Mouse (Mus musculus) adrenal gland, postnatal 4 days (tissue): ENCODE results near the gene Bcas1. TPM values are rescaled to one million over a fixed set of nuclear protein-coding genes. Genes with fewer than 3 reads are reported as not detected.

Experiments used
- DNase-seq, 2 experiments: peaks; one replicate each; pipeline ENCODE4 v3.0.0; 2021 to 2022; ENCODE audit warnings: low spot score in 2 of 2, mixed read lengths in 2 of 2
- total RNA-seq, 2 experiments: library from RNA; stranded (reverse); gene quantifications; 2 replicates each; pipeline ENCODE4 v1.2.3; 2021

The Bcas1 gene
- total RNA-seq, 2 experiments from 2014 or later = 0.48 to 1.2 TPM

DNA sequence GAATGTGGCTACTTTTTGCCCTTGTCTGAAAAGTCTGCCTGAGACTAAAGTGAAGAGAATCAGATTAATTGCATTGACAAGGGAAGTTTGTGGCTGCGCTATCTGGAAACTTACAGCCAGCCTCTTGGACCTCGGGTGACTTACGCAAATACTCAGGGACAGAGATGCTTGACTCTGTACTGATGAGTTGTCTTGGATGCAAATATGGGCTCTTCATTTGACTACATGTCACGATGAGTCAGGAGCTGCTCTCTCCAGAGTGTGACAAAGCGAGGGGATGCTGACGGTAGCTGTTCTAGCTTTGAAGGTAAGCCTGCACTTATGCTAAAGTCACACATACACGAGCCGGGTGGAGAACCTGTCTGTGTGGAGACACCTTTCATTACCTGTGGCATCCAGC, 111.3 kb downstream of the Bcas1 start:
- DNase-seq = no peak

DNA sequence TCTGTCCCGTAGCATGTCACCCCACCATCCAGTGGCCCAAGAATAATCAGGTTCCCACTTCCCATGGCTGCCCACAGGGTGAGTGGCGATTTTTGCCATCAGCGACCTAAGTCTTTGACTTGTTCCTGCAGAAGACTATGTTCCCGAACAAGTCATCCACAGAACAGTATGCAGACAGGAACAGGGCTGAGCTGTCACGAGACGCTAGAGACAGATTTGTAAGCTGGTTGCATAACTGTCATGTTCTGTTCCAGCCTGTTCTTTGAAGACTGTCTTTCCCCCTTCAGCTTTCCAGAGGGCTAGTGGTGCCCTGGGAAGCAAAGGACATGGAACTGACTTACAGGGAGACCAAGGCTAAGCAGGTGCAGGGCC, 116.7 kb downstream of the Bcas1 start:
- no peak for DNase-seq

DNA sequence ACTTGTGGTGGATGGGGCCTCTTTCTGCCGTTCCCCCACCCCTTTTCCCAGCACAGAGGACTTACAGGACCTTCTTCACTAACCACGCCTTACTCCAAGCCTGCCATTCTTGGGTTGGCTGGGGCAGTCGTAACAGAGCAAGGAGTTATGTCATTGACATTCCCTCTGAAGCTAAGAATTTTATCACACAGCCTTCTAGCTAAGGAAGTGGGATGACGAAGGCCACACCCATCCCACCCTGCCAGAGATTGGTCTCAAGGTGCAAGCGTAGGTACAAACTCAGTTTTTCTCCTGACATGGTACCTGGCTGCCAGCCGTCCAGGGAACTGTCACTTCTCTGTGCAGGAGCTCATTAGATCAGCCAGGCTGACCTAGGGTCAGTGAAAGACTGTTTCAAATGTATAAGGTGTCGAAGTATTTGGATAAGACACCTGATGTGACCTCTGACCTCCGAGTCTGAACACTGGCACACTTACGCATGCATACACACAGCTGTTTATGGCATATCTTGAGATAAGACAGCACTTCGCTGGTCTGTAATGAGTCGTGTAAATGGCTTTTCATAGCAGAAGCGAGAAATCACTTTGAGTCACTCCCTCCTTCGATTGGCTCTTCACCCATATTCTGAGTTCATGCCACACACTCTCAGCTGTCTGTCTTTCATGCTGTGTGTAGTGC, 117.2 kb downstream of the Bcas1 start:
- DNase-seq = no peak

DNA sequence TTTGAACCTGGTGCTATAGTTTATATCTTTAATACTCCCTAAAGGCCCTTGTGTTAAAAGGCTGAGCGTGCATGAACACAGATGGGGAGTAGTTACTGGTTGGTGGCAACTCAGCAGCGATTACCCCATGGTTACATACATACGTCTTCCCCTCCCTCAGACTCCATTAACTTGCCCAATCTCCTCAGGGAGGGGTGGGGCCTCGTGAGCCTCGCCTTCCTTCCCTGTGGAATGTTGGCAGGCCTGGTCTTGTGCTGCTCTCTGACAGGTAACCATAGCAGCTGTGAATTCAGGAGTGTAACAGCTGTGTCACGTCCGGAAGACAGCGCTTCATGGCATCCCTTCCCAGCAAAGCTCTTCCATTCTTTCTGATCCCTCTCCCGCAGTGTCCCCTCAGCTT, 118.7 kb downstream of the Bcas1 start:
- no peak for DNase-seq

DNA sequence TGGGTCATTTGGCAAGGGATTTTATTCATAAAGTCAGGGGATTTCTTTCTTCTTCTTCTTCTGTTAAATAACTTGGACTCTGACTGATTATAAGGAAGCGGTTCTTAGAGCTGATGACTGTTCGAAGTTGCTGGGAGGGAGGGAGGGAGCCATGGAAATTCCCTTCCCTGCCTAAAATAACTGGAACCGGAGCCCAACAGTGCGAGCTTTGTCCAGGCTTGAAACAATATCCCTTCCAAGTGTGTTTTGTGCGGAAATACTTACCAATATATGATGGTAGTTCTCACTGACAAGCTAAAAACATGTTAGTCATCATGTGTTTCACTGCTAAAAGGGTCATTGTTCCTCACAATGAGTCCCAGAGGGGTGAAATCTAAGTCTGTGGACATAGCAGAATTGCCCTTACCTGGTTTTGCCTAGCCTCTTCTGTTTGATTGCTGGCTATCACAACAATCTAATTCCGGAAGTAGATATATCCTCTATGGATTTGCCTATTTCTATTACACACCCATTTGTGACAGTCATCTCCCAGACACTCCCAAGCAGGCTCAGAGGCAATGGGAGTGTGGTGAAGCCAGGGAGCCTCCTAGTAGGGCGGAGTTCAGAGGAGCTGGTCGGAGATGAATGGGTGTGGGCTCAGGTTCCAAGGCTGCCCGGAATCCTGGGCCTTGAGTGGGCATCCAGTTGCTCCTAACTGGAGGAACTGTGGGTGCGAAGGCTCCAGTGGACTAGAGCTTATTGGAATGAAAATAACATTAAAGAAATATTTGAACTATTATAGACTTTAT, 119.4 kb downstream of the Bcas1 start:
- DNase-seq = no peak

DNA sequence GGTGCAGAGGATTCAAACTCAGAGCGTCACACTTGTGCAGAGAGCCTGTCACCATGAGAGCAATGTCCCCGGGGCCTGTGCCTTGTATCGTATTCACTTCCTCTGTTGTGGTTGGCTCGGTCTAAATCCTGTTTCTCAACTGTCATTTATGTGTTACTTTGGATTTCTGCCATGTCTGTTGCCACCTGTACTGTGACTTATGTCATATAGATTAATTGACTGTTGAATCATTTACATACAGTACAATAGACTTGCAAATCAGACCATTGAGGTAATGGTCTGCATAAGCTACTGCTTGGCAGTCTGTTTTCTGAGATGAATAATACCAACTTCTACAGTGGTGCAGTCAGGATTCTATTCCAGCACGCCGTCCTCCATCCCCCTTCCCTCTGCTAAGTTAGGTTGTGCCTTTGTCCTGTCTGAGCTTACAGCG, 120.0 kb downstream of the Bcas1 start:
- no peak for DNase-seq

DNA sequence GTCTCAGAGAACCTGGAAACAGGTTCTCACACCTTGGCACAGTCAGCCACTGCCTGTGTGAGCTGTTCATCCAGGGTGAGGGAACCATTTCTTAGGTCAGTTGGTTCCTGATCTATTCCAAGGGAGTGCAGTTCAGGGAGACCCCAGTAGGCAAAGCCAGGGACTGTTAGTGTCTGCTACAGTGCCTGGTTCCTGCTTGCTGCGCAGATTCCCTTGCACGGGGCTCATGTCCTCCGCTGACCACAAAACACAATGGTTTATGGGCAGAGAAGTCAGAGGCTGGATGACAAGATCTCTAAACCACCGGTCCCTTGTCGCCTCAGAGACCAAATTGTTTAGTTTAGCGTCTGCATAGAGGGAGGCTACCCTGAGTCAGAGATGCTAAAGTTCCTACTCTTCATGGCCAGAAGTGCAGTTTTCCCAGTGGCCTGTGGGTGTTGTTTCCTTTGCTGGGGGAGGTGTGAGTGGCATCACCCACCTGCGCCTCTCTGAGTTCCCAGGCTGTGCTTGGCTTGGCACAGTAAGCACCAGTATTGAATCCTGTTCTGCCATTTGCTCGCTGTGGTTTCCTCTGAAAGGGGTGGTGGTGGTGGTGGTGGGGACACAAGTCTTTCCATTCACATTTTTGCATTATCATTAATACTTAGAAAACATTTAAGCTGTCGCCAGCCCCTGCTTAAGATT, 120.9 kb downstream of the Bcas1 start:
- DNase-seq = no peak

DNA sequence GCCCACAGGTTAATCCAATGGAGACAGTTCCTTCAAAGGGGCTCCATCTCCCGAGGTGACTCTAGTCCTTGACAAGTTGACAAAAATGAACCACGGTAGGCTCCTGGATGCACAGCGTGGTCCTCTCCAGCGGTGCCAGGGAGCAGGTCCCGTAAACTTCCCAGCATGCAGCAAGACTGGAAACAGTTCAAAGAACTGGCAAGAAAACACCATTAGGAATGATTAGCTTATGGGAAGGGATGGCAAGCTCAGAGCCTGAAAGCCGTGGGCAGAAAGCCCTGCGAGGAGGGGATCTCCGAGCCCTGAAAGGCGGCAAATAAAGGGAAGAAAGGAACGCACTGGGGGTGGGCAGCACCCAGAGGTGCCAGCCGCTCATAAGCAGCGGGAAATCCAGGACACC, 122.9 kb downstream of the Bcas1 start:
- DNase-seq = no peak

DNA sequence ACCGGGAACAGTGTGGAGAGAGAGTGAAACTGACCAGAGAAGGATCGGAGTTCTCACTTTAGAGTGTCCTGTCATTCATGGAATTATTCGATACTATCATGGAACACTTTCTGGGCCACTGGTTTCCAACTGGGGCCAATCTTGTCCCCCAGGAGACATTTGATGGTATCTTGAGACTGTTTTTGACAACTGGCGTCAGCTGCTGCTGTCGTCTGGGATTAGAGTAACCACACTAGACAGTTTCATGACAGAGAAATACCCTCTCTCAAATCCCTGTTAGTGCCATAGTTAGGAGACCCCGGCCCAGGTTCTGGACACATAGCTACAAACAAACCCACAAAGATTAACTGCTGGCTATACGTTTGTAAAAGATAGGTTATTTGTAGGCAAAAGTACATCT, 124.0 kb downstream of the Bcas1 start:
- DNase-seq = no peak

DNA sequence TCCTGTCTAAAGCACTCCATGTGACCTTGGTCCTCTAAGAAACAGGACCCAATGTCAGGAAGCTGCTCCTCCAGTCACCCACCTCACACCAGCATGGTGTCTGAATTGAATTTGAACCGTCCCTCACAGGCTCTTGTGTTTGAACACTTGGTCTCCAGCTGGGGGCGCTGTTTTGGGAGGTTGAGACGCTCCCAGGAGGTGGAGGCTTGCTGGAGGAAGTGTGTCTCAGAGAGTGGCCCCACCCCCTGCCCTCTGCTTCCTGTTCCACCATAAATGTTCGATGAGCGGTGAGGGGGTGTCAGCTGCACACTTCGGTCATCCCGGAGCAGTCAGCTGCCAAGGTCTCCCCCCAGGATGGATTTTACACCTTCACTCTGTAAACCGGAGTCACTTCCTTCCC, 124.8 kb downstream of the Bcas1 start:
- no peak for DNase-seq

Other genes with a start within 250 kb of the Bcas1 start
- 10 to 100 TPM; 20.9 to 24.6 TPM for gene Pfdn4, start 68.6 kb upstream of the Bcas1 start, total RNA-seq
- 1 to 10 TPM in 1 of 2 experiments, not detected in 1; 3.0 TPM for gene Cyp24a1, start 69.3 kb upstream of the Bcas1 start, total RNA-seq
- gene 4930470P17Rik, start 174.2 kb upstream of the Bcas1 start, total RNA-seq = not detected